Mouse (Mus musculus) retina, postnatal 1 day (tissue): ENCODE measurements at regions not wholly inside any gene's neighbourhood (a gene's known extent, or its start where the extent isn't known, plus 50 kb on each side); places are given as distances from the start of the nearest gene placed in this dataset.

Source experiments
- DNase-seq: peaks from one replicate; pipeline ENCODE4 v3.0.0-alpha.2; 2012

GRCm38 (mm10) chr4:35640866-35641265 is 414.9 kb upstream of the C9orf72 start:
- no peak for DNase-seq

GRCm38 (mm10) chr4:35606200-35606599 is 380.2 kb upstream of the C9orf72 start:
- no peak for DNase-seq

- DNase-seq, result no peak
Measured at GRCm38 (mm10) chr4:35578086-35578485, 352.1 kb upstream of the C9orf72 start.

- no peak for DNase-seq
Measured at GRCm38 (mm10) chr4:35575179-35575974, 349.4 kb upstream of the C9orf72 start.

GRCm38 (mm10) chr4:35571541-35572447 is 345.8 kb upstream of the C9orf72 start:
- DNase-seq, result peak; percentile 16

GRCm38 (mm10) chr4:35561303-35561702 is 335.3 kb upstream of the C9orf72 start:
- DNase-seq, result no peak

- no peak for DNase-seq
Measured at GRCm38 (mm10) chr4:35560004-35560403, 334.0 kb upstream of the C9orf72 start.

- no peak for DNase-seq
Measured at GRCm38 (mm10) chr4:35553309-35553708, 327.3 kb upstream of the C9orf72 start.

GRCm38 (mm10) chr4:35551988-35552387 is 326.0 kb upstream of the C9orf72 start:
- DNase-seq, result no peak

- DNase-seq, result no peak
Measured at GRCm38 (mm10) chr4:35534565-35535279, 308.7 kb upstream of the C9orf72 start.

GRCm38 (mm10) chr4:35534154-35534553 is 308.2 kb upstream of the C9orf72 start:
- no peak for DNase-seq
